Mouse (Mus musculus) midbrain, embryonic 13.5 days (tissue): ENCODE measurements around the gene Rpe65. TPM values are rescaled to one million over a fixed set of nuclear protein-coding genes. Genes with fewer than 3 reads are reported as not detected.

ENCODE experiments used
- ATAC-seq: fragments of 200-750 bp; cut with Nextera tagmentation; 2 replicates; pipeline ENCODE4 v1.8.0; 2017; ENCODE audit warnings: mild to moderate bottlenecking, moderate TSS enrichment, moderate library complexity
- H3K27ac ChIP-seq: fragments of 300-500 bp; sonication (generic); 2 replicates; pipeline ENCODE4 v1.5.1; 2015; ENCODE audit warnings: inconsistent platforms, mild to moderate bottlenecking, moderate library complexity
- H3K27me3 ChIP-seq: fragments of 300-500 bp; sonication (generic); 2 replicates; pipeline ENCODE4 v1.6.1; 2015; ENCODE audit warnings: mild to moderate bottlenecking, inconsistent platforms
- H3K36me3 ChIP-seq: fragments of 300-500 bp; sonication (generic); 2 replicates; pipeline ENCODE4 v1.6.1; 2015; ENCODE audit warnings: mild to moderate bottlenecking, inconsistent platforms
- H3K4me1 ChIP-seq: fragments of 300-500 bp; sonication (generic); replicated peaks from 2 replicates; pipeline ENCODE4 v1.6.1; 2015; ENCODE audit warnings: inconsistent platforms
- H3K4me2 ChIP-seq: fragments of 300-500 bp; sonication (generic); replicated peaks from 2 replicates; pipeline ENCODE4 v1.6.1; 2015; ENCODE audit warnings: moderate library complexity, mild to moderate bottlenecking, inconsistent platforms
- H3K4me3 ChIP-seq: fragments of 300-500 bp; sonication (generic); replicated peaks from 2 replicates; pipeline ENCODE4 v1.5.1; 2015; ENCODE audit warnings: mild to moderate bottlenecking, inconsistent platforms
- H3K9ac ChIP-seq: fragments of 300-500 bp; sonication (generic); replicated peaks from 2 replicates; pipeline ENCODE4 v1.6.1; 2015; ENCODE audit warnings: mild to moderate bottlenecking, inconsistent platforms
- H3K9me3 ChIP-seq: fragments of 300-500 bp; sonication (generic); 2 replicates; pipeline ENCODE4 v1.6.1; 2016; ENCODE audit warnings: mild to moderate bottlenecking, inconsistent platforms
- WGBS: fragments of 180-500 bp; shearing (Covaris S2); methylation state at CpG from one replicate; pipeline ENCODE4 v1.1.7; 2015; 5-methylcytosine and 5-hydroxymethylcytosine counted together
- polyA plus RNA-seq: library from polyadenylated mRNA; unstranded; fragments of >200 nt; fragmentation: Nextera tagmentation; extraction: Ambion mirVana; gene quantifications from 2 replicates; pipeline ENCODE4 v1.2.1, GENCODE M21; 2015

Gene Rpe65
- not detected in 2 replicates for polyA plus RNA-seq

DNA sequence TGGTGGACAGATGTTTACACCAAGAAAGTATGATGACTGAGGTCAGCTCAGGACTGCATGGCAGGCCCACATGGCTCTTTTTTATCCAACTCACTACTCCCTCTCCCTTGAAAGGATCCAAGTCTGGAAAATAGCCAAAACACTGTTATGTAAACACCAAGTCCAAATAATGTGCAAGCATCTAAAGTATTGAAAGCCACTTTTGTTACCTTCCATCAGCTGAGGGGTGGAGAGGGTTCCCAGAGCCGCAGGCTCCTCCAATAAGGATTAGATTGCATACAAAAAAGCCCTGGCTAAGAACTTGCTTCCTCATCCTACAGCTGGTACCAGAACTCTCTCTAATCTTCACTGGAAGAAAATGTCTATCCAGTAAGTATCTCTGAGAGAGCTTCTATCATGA lies at the start of gene Rpe65:
TSS of gene Rpe65 (plus strand) at position 301 of the 400 bp plus-strand sequence.
- Histone ChIP-seq H3K27me3 (no peaks in the 10 kb centered on the region), H3K9ac (no peak within 1 kb of the TSS), H3K4me1 (no peaks in the 10 kb centered on the region), H3K9me3 (no peaks in the 10 kb centered on the region), H3K27ac (no peak within 1 kb of the TSS), H3K4me3 (no peak within 1 kb of the TSS), H3K36me3 (no peaks in the 10 kb centered on the region), H3K4me2 (no peak within 1 kb of the TSS)
- no peak for ATAC-seq
- WGBS = 51% methylated on average over 1 of the region's 1 CpGs

DNA sequence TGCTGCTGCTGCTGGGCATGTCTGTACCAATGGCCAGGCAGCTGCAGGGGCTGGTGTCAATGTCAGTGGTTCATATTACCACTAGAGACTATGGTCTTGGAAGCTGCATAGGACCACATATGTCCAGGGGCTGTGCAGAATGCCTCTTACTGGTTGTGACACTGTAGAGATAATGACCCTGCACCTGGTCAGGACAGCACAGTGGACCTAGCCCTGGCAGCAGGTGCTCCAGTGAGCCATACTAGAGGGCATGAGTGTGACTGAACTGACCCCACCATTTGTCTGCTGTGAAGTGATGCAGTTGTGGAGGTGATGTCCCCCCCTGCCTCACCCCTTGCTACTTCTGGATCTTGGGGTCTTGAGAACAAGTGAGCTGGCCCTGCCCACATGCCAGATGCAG lies 48.8 kb upstream of the Rpe65 start:
- no peaks in the 10 kb centered on the region for H3K36me3 ChIP-seq
- no peaks in the 10 kb centered on the region for H3K9me3 ChIP-seq
- no peak overlapping the region for H3K27ac ChIP-seq
- ATAC-seq = peak; percentile 27; the same call in 1 of the 2 replicates
- no peak overlapping the region for H3K4me3 ChIP-seq
- H3K4me2 ChIP-seq = no peak overlapping the region
- H3K27me3 ChIP-seq = no peaks in the 10 kb centered on the region
- H3K4me1 ChIP-seq = no peaks in the 10 kb centered on the region
- no peak overlapping the region for H3K9ac ChIP-seq

DNA sequence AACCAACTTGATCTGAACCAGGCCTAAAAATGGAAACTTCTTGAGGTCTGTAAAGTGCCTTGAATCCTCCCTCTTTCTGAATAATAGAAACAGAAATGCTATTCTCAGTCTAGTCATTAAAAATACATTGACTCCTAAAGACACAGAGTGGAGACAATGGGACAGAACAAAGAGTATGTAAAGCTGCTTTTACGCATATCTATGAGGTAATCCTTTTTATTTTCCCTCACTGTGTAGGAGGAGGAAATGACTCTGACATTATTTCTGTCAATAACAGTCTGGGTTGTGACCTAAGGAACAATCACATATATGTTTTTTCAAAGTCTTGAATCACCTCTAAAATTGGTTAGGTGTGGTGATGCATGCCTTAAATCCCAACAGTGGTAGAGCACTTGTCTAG lies 16.0 kb downstream of the Rpe65 start:
- no peak overlapping the region for H3K4me3 ChIP-seq
- H3K9ac ChIP-seq = no peak overlapping the region
- no peaks in the 10 kb centered on the region for H3K27me3 ChIP-seq
- ATAC-seq = no peak
- 68% methylated on average over 1 of the region's 1 CpGs for WGBS
- no peaks in the 10 kb centered on the region for H3K36me3 ChIP-seq
- no peak overlapping the region for H3K27ac ChIP-seq
- H3K4me1 ChIP-seq = no peaks in the 10 kb centered on the region
- H3K4me2 ChIP-seq = no peak overlapping the region
- no peaks in the 10 kb centered on the region for H3K9me3 ChIP-seq

DNA sequence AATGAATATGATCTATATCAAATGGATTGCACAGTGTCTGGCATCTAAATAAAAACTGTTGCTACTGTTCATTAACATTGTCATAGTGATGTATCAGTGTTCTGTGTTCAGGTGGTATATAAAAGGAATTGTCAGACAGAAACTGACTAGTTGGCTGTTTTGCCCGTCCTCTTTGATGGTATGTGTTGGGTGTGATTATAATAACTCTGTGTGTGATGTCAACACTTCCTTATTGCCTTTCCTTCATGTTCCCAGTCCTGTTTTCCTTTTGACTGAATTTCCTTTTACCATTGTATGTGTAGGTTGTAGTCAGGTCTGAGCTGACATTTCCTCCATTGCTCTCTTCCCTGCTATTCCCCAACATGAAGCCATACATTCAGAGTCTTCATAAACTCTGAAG lies 22.1 kb downstream of the Rpe65 start:
- WGBS = 81% methylated on average over 1 of the region's 1 CpGs
- no peak overlapping the region for H3K4me3 ChIP-seq

DNA sequence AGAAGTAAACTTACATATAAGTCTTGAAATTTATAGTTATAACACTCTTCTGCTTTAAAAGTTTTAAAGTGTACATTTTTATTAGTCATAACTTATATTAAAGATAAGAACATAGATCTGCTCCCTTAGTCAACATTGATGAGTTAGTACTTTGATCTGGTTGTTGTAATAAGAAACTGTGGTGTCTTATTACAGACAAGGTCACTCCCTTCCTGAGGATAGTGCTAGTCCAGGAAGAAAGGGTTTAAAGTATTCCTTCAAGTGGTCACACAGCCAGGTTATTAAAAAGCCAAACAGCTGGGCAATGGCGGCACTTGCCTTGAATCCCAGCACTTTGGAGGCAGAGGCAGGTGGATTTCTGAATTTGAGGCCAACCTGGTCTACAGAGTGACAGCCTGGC lies 25.0 kb downstream of the Rpe65 start:
- Histone ChIP-seq H3K27me3 (no peaks in the 10 kb centered on the region), H3K9ac (no peak overlapping the region), H3K4me3 (no peak overlapping the region), H3K4me2 (no peak overlapping the region), H3K4me1 (no peaks in the 10 kb centered on the region), H3K27ac (no peak overlapping the region), H3K9me3 (no peaks in the 10 kb centered on the region), H3K36me3 (no peaks in the 10 kb centered on the region)
- no peak for ATAC-seq
- WGBS = 81% methylated on average over 1 of the region's 1 CpGs

More for the DNA sequence above, 22.1 kb downstream of the Rpe65 start:
- H3K27ac ChIP-seq = no peak overlapping the region
- H3K27me3 ChIP-seq = no peaks in the 10 kb centered on the region
- no peak overlapping the region for H3K4me2 ChIP-seq
- H3K36me3 ChIP-seq = no peaks in the 10 kb centered on the region
- H3K9me3 ChIP-seq = no peaks in the 10 kb centered on the region
- H3K9ac ChIP-seq = no peak overlapping the region
- no peak for ATAC-seq
- H3K4me1 ChIP-seq = no peaks in the 10 kb centered on the region

DNA sequence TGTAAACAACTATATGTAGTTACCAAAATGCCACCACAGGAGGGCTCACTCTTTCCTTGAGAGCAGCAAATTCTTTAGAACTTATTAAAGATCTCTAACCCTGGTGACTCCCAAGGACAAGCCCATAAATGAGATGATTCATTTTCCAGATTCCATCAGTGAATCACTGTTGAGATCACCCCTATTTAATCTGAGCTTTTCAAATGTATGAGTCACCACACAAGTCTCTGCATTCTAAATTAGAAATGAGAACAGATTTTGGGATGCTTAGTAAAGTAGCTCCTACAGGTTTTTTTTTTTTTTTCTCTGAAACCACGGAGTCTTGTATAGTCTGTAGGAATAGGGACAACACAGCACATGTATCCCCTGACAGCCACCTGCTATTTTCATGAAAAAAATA lies 61.8 kb downstream of the Rpe65 start:
- no peak for ATAC-seq
- no peaks in the 10 kb centered on the region for H3K9me3 ChIP-seq
- H3K36me3 ChIP-seq = no peaks in the 10 kb centered on the region
- H3K4me2 ChIP-seq = no peak overlapping the region
- H3K4me1 ChIP-seq = no peaks in the 10 kb centered on the region
- no peak overlapping the region for H3K27ac ChIP-seq
- WGBS = 71% methylated on average over 1 of the region's 1 CpGs
- no peaks in the 10 kb centered on the region for H3K27me3 ChIP-seq
- no peak overlapping the region for H3K4me3 ChIP-seq
- H3K9ac ChIP-seq = no peak overlapping the region

DNA sequence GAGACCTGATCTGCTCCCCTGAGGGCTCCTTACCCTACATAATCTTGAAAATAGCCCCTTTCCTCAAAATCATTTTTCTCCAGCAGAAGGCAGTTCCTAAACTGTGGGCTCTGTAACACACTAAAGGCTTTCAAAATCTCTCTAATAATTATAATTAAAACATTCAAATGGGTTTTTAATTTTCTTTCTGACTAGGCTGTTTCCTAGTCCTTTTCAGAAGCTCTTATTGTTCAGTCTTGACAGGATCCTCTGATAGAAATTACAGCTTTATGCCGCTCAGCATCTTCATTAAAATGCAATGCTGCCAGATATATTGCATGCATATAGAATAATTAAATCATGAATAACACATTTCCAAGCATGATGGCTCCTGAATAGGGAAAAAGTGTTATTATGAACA lies 64.4 kb downstream of the Rpe65 start:
- no peaks in the 10 kb centered on the region for H3K9me3 ChIP-seq
- H3K36me3 ChIP-seq = no peaks in the 10 kb centered on the region
- no peaks in the 10 kb centered on the region for H3K4me1 ChIP-seq
- WGBS = 53% methylated on average over 1 of the region's 1 CpGs
- H3K9ac ChIP-seq = no peak overlapping the region
- H3K4me2 ChIP-seq = no peak overlapping the region
- no peaks in the 10 kb centered on the region for H3K27me3 ChIP-seq
- H3K4me3 ChIP-seq = no peak overlapping the region
- H3K27ac ChIP-seq = no peak overlapping the region
- ATAC-seq = peak; percentile 62; the same call in 1 of the 2 replicates

Other genes with a start within 250 kb of the Rpe65 start
- 8.3 and 9.8 TPM in 2 replicates for gene Depdc1a, start 103.7 kb upstream of the Rpe65 start, polyA plus RNA-seq
- gene Wls, start 240.5 kb downstream of the Rpe65 start, polyA plus RNA-seq = 101 and 125 TPM in 2 replicates